Mouse (Mus musculus) forebrain, embryonic 12.5 days (tissue): Measurements from ENCODE around the gene Usp29. TPM values are rescaled to one million over a fixed set of nuclear protein-coding genes. Genes with fewer than 3 reads are reported as not detected.
A peak's percentile ranks its signal among the peaks of the same experiment; 100 is the strongest.

Experiments used
- ATAC-seq: fragments of 200-750 bp; cut with Nextera tagmentation; 2 replicates; pipeline ENCODE4 v1.8.0; 2017; ENCODE audit warnings: moderate TSS enrichment; ENCODE audit not compliant: low FRiP score
- H3K27ac ChIP-seq: fragments of 300-500 bp; sonication (generic); 2 replicates; pipeline ENCODE4 v1.5.1; 2016; ENCODE audit warnings: mild to moderate bottlenecking
- H3K27me3 ChIP-seq: fragments of 300-500 bp; sonication (generic); 2 replicates; pipeline ENCODE4 v1.6.1; 2016; ENCODE audit warnings: mild to moderate bottlenecking
- H3K36me3 ChIP-seq: fragments of 300-500 bp; sonication (generic); replicated peaks from 2 replicates; pipeline ENCODE4 v1.6.1; 2016; ENCODE audit warnings: mild to moderate bottlenecking
- H3K4me1 ChIP-seq: fragments of 300-500 bp; sonication (generic); 2 replicates; pipeline ENCODE4 v1.6.1; 2016
- H3K4me2 ChIP-seq: fragments of 300-500 bp; sonication (generic); 2 replicates; pipeline ENCODE4 v1.6.1; 2016; ENCODE audit warnings: mild to moderate bottlenecking, moderate library complexity
- H3K4me3 ChIP-seq: fragments of 300-500 bp; sonication (generic); replicated peaks from 2 replicates; pipeline ENCODE4 v1.5.1; 2016; ENCODE audit warnings: mild to moderate bottlenecking
- H3K9ac ChIP-seq: fragments of 300-500 bp; sonication (generic); 2 replicates; pipeline ENCODE4 v1.6.1; 2016; ENCODE audit warnings: mild to moderate bottlenecking
- H3K9me3 ChIP-seq: fragments of 300-500 bp; sonication (generic); 2 replicates; pipeline ENCODE4 v1.6.1; 2016
- WGBS: fragments of 180-500 bp; shearing (Covaris S2); methylation state at CpG from one replicate; pipeline ENCODE4 v1.1.7; 2016; 5-methylcytosine and 5-hydroxymethylcytosine counted together
- polyA plus RNA-seq: library from polyadenylated mRNA; unstranded; fragments of >200 nt; fragmentation: Nextera tagmentation; extraction: Ambion mirVana; gene quantifications from 2 replicates; pipeline ENCODE4 v1.2.1, GENCODE M21; 2016

Usp29 gene
- polyA plus RNA-seq, 1 experiment from 2014 or later, result 21.0 TPM

DNA sequence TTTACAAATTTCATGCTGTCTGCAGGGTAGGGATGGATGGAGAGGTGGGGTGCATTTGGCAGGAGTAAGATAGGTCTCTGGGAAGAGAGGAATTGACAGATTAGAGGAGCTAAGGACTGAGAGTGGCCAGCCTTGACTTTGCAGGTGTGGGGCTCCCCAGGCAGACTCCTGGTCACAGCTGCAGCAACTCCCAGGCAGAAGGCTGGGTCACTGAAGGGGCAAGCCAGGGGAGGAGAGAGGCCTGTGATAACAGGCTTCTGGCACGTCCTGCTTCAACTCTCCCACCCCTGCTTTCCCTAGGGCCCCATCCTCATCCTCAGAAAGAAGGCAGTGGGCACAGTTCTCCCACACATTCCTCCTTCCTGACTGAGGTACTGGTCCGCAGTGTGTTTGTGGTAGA, 67.0 kb downstream of the Usp29 start:
- Histone ChIP-seq H3K4me2 (no peak overlapping the region), H3K9ac (no peak overlapping the region), H3K4me1 (no peaks in the 10 kb centered on the region; the same call in 1 of the 2 replicates), H3K36me3 (no peaks in the 10 kb centered on the region), H3K27me3 (no peaks in the 10 kb centered on the region), H3K9me3 (no peaks in the 10 kb centered on the region), H3K27ac (no peak overlapping the region), H3K4me3 (no peak overlapping the region)
- ATAC-seq, result no peak
- 85% methylated on average over 2 of the region's 2 CpGs for WGBS

DNA sequence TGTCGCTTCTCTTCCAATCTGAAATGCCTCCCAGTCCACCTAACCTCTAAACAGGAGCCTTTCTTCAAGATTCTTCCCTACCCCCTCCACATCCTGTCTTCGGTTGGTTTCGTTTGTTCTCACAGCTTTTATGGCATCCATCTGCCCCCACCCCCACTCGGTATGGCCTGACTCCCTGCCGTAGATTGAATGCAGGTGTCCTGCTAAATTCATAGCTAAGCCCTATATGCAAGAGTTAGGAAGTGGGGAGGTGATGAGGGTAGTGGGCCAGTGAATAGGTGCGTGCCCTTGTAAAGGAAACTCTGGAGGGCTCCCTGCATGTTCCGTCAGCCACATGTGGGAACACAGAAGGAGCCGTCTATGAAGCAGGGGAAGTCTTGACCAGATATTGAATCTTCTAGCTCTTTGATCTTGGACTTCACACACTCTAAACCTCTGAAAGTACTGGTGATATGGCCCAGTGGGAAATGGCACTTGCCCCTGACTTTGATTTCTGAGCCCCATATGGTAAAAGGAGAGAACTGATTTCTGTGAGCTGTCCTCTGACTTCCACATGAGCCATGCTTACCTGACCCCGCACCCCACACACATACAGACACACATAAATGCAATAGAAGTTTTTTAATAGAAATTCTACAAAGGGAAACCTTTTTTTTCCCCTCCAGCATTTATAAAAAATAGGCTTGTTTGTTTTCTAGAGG, 68.9 kb downstream of the Usp29 start:
- no peak overlapping the region for H3K9ac ChIP-seq
- 81% methylated on average over 9 of the region's 9 CpGs for WGBS
- no peak overlapping the region for H3K4me2 ChIP-seq
- ATAC-seq, result no peak
- no peak overlapping the region for H3K27ac ChIP-seq
- no peak overlapping the region for H3K4me3 ChIP-seq
- H3K9me3 ChIP-seq, result no peaks in the 10 kb centered on the region
- H3K27me3 ChIP-seq, result no peaks in the 10 kb centered on the region
- no peaks in the 10 kb centered on the region for H3K36me3 ChIP-seq
- H3K4me1 ChIP-seq, result no peaks in the 10 kb centered on the region; the same call in 1 of the 2 replicates

- no peak overlapping the region for H3K27ac ChIP-seq
- WGBS, result 88% methylated on average over 12 of the region's 12 CpGs
These were observed 70.4 kb downstream of the Usp29 start for GRCm38 (mm10) chr7:6800586-6801441.

DNA sequence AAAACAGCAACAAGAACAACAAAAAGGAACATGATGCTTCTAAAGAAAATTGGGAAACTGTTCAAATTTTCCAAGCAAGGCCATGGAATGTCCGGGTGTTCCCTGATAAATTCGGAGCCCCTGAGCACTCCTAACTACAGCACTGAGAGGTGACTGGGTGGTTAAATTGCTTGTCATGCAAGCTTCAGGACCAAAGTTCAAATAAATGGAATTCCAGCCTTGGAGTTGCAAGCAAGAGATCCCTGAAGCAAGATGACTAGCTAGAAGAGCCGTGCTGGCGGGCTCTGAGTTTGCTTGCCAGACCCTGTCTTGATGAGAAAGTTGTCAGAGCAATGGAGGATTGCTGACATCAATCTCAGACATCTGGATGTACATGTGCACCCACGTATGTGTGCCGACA, 71.3 kb downstream of the Usp29 start:
- no peaks in the 10 kb centered on the region for H3K9me3 ChIP-seq
- H3K27ac ChIP-seq, result no peak overlapping the region
- no peak overlapping the region for H3K4me3 ChIP-seq
- no peaks in the 10 kb centered on the region; the same call in 1 of the 2 replicates for H3K4me1 ChIP-seq
- H3K27me3 ChIP-seq, result no peaks in the 10 kb centered on the region
- no peak for ATAC-seq
- no peaks in the 10 kb centered on the region for H3K36me3 ChIP-seq
- 90% methylated on average over 6 of the region's 6 CpGs for WGBS
- H3K9ac ChIP-seq, result no peak overlapping the region
- H3K4me2 ChIP-seq, result no peak overlapping the region

More at GRCm38 (mm10) chr7:6800586-6801441, 70.4 kb downstream of the Usp29 start:
- Histone ChIP-seq H3K27me3 (no peaks in the 10 kb centered on the region), H3K36me3 (no peaks in the 10 kb centered on the region), H3K9me3 (no peaks in the 10 kb centered on the region), H3K4me1 (no peaks in the 10 kb centered on the region; the same call in 1 of the 2 replicates), H3K4me3 (no peak overlapping the region), H3K4me2 (no peak overlapping the region), H3K9ac (no peak overlapping the region)
- no peak for ATAC-seq

DNA sequence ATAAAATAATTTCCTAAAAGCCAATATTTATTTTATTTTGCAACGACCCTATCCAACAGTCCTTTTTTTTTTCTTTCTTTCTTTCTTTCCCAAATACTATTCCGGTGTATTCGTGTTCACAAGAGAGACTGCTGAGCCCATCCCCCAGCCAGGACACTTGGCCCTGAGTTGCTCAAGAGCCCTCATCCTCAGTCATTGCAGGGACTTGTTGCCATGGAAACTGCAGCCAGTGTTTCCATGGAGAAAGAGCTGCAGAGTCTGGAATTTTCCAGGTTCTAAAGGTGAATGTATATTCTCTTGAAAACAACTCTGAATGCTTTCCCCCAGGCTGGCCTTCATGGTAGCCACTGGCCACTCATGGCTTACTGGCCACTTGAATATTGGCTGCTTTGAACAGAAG, 80.2 kb downstream of the Usp29 start:
- no peaks in the 10 kb centered on the region for H3K36me3 ChIP-seq
- H3K9ac ChIP-seq, result no peak overlapping the region
- peaks cover 46% of the 10 kb centered on the region for H3K4me1 ChIP-seq
- H3K27ac ChIP-seq, result peak overlapping the region; percentile 66; the same call in 1 of the 2 replicates
- no peaks in the 10 kb centered on the region for H3K9me3 ChIP-seq
- H3K4me3 ChIP-seq, result no peak overlapping the region
- no peaks in the 10 kb centered on the region for H3K27me3 ChIP-seq
- WGBS, result 11% methylated on average over 3 of the region's 3 CpGs
- ATAC-seq, result peak; percentile 94
- H3K4me2 ChIP-seq, result peak overlapping the region; percentile 13; the same call in 1 of the 2 replicates

- 16% methylated on average over 8 of the region's 8 CpGs for WGBS
- ATAC-seq, result no peak
- Histone ChIP-seq H3K9me3 (no peaks in the 10 kb centered on the region; the same call in 1 of the 2 replicates), H3K27me3 (0 out of 2 replicates have a peak, but pooled peaks cover 5% of the 10 kb centered on the region), H3K36me3 (no peaks in the 10 kb centered on the region), H3K4me3 (no peak overlapping the region), H3K4me2 (no peak overlapping the region), H3K27ac (0 out of 2 replicates have a peak overlapping the region, but pooled peaks have one; percentile 9), H3K9ac (no peak overlapping the region), H3K4me1 (peaks cover 46% of the 10 kb centered on the region)
These were observed 84.6 kb downstream of the Usp29 start for GRCm38 (mm10) chr7:6814971-6815370.

- H3K27ac ChIP-seq, result no peak overlapping the region
- peaks cover 30% of the 10 kb centered on the region for H3K4me1 ChIP-seq
- WGBS, result 86% methylated on average over 5 of the region's 5 CpGs
- no peak overlapping the region for H3K4me3 ChIP-seq
- H3K9ac ChIP-seq, result no peak overlapping the region
- H3K9me3 ChIP-seq, result no peaks in the 10 kb centered on the region; the same call in 1 of the 2 replicates
- H3K36me3 ChIP-seq, result no peaks in the 10 kb centered on the region
- no peak overlapping the region for H3K4me2 ChIP-seq
- 0 out of 2 replicates have a peak, but pooled peaks cover 5% of the 10 kb centered on the region for H3K27me3 ChIP-seq
- ATAC-seq, result 0 out of 2 replicates have a peak, but pooled peaks have one; percentile 25
These were observed 86.5 kb downstream of the Usp29 start for GRCm38 (mm10) chr7:6816706-6817376.

DNA sequence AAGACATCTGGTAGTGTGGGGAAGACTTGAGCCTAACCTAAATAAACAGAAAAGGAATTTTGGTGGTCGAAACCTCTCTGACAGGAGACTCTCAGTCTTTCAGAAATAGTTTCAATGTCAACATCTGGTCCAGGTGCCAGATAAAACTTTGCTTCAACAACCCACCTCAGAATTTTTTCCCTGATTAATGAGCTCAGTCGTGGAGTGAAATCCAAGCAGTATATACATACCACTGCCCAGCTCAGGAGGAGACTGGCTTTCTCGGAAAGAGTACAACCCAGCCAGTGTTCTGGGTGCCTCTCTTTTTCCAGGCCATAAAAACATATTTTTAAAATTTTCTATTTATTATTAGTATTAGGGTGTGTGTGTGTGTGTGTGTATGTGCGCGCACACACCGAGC, 89.9 kb downstream of the Usp29 start:
- H3K9me3 ChIP-seq, result no peaks in the 10 kb centered on the region; the same call in 1 of the 2 replicates
- ATAC-seq, result no peak
- WGBS, result 94% methylated on average over 6 of the region's 6 CpGs

DNA sequence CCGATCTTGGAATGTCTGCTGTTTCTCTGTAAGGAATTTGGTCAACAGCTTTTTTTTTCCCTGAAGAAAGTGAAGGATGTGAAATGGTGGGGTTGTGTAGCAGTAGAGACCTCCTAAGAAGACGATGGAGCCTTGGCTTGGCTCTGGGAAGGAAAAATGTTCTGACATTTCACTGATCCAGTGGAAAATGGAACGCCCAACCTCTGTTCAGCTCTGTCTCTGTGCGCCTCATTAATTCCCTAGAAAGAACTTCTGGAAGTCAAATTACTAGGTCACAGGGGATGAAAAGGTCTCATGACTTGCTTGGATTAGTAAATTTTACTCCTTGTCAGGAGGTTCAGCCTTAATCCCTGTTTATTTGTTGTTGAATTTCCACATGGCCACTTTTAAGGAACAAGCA, 92.3 kb downstream of the Usp29 start:
- Histone ChIP-seq H3K27me3 (0 out of 2 replicates have a peak, but pooled peaks cover 4% of the 10 kb centered on the region), H3K4me3 (no peak overlapping the region), H3K9ac (no peak overlapping the region), H3K27ac (no peak overlapping the region), H3K36me3 (no peaks in the 10 kb centered on the region), H3K4me2 (no peak overlapping the region), H3K4me1 (peaks cover 4% of the 10 kb centered on the region; the same call in 1 of the 2 replicates), H3K9me3 (no peaks in the 10 kb centered on the region)
- 43% methylated on average over 4 of the region's 4 CpGs for WGBS
- no peak for ATAC-seq

More for the DNA sequence above, 89.9 kb downstream of the Usp29 start:
- H3K27ac ChIP-seq, result no peak overlapping the region
- no peak overlapping the region for H3K9ac ChIP-seq
- H3K36me3 ChIP-seq, result no peaks in the 10 kb centered on the region
- peaks cover 11% of the 10 kb centered on the region for H3K4me1 ChIP-seq
- H3K4me3 ChIP-seq, result no peak overlapping the region
- H3K27me3 ChIP-seq, result 0 out of 2 replicates have a peak, but pooled peaks cover 5% of the 10 kb centered on the region
- H3K4me2 ChIP-seq, result no peak overlapping the region

DNA sequence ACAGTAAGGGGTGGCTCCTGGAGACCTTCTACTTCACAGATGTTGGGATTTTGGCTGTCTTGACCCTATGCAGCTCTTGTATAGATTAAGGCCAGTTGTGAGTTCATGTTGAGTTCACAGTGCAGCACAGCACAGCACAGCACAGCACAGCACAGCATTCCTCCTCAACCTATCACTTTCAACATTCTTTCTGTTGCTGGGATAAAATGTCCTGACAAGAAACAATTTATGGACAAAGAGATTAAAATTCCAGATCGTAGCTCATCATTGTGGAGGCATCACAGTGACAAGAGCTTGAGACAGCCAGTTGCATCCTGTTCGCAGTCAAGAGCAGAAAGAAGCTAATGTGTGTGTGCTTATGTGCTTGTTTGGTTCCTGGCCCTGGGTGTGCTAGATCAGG, 93.3 kb downstream of the Usp29 start:
- WGBS, result 35% methylated on average over 2 of the region's 2 CpGs
- ATAC-seq, result no peak
- H3K9me3 ChIP-seq, result no peaks in the 10 kb centered on the region
- H3K27me3 ChIP-seq, result no peaks in the 10 kb centered on the region
- H3K4me3 ChIP-seq, result no peak overlapping the region
- H3K9ac ChIP-seq, result no peak overlapping the region
- H3K36me3 ChIP-seq, result no peaks in the 10 kb centered on the region
- peaks cover 4% of the 10 kb centered on the region; the same call in 1 of the 2 replicates for H3K4me1 ChIP-seq
- no peak overlapping the region for H3K27ac ChIP-seq
- no peak overlapping the region for H3K4me2 ChIP-seq

GRCm38 (mm10) chr7:6825966-6826647, 95.7 kb downstream of the Usp29 start:
- Histone ChIP-seq H3K27me3 (no peaks in the 10 kb centered on the region), H3K36me3 (no peaks in the 10 kb centered on the region), H3K4me3 (no peak overlapping the region), H3K4me2 (no peak overlapping the region), H3K9ac (no peak overlapping the region), H3K4me1 (peaks cover 13% of the 10 kb centered on the region), H3K27ac (no peak overlapping the region), H3K9me3 (no peaks in the 10 kb centered on the region)
- no peak for ATAC-seq
- WGBS, result 89% methylated on average over 11 of the region's 11 CpGs
